ENCODE assay signal across 14 mouse cellular contexts in genomic region chr19:10052698-10053097, GRCm38 (mm10). TPM values are rescaled to one million over a fixed set of nuclear protein-coding genes. Genes with fewer than 3 reads are reported as not detected.
"Had no signal": no experiment of that assay in that cellular context is flagged by ENCODE, and none has a peak within 500 bp of the region (broad histone marks: within the 10 kb centered on the region; RNA-seq: fewer than 3 reads in every experiment).

No protein-coding gene starts in this region.

- H3K9ac ChIP-seq: liver, embryonic 14.5 days; lung, embryonic 15.5 days had no signal

- DNase-seq: kidney, adult 2 months; kidney, postnatal 25 days; layer of hippocampus, adult 9-11 months; lung, adult 18-20 months; lung, postnatal 10 days; lung, postnatal 36 days; midbrain, embryonic 14.5 days; thymus, postnatal 36 days had no signal

- H3K27me3 ChIP-seq: lung, embryonic 15.5 days had no signal

- H3K4me3 ChIP-seq: layer of hippocampus, adult 2 months; left cerebral cortex, adult 2 months; lung, embryonic 15.5 days had no signal

- H3K27ac ChIP-seq: kidney, postnatal 0 days; layer of hippocampus, adult 2 months; left cerebral cortex, adult 2 months; liver, embryonic 14.5 days; lung, embryonic 15.5 days had no signal

RNA-seq across cellular contexts. Expression of gene Best1, which starts 51.3 kb away (rescaled TPM):
- total RNA-seq: megakaryocyte-erythroid progenitor cell, adult 5-6 weeks had no signal
